Mouse (Mus musculus) frontal cortex, postnatal 14 days (tissue): ENCODE results near the gene Mmp23.

Source experiments
- DNase-seq, 2 experiments: peaks; one replicate each; pipeline ENCODE4 v3.0.0; 2022; ENCODE audit warnings: low spot score in 2 of 2

Mmp23 gene

GRCm38 (mm10) chr4:155601091-155601996 lies 51.8 kb downstream of the Mmp23 start, which contains the start of gene Slc35e2:
Gene Slc35e2 (plus strand): TSS chr4:155601416.
- peak; percentile 91 to 92 for DNase-seq
